Mouse (Mus musculus) intestine, embryonic 16.5 days (tissue): ENCODE results near the gene Trpm1. TPM values are rescaled to one million over a fixed set of nuclear protein-coding genes. Genes with fewer than 3 reads are reported as not detected.

ENCODE experiments used
- ATAC-seq: fragments of 200-750 bp; cut with Nextera tagmentation; 2 replicates; pipeline ENCODE4 v1.8.0; 2017; ENCODE audit warnings: moderate TSS enrichment, moderate library complexity
- H3K27ac ChIP-seq: fragments of 300-500 bp; sonication (generic); 2 replicates; pipeline ENCODE4 v1.5.1; 2014; ENCODE audit warnings: mild to moderate bottlenecking, low read length
- H3K27me3 ChIP-seq: fragments of 300-500 bp; sonication (generic); replicated peaks from 2 replicates; pipeline ENCODE4 v1.6.1; 2014; ENCODE audit warnings: low read length, control low read depth, mixed read lengths; ENCODE audit not compliant: control insufficient read depth, insufficient read depth
- H3K36me3 ChIP-seq: fragments of 300-500 bp; sonication (generic); 2 replicates; pipeline ENCODE4 v1.6.1; 2014; ENCODE audit warnings: low read length, control low read depth; ENCODE audit not compliant: control insufficient read depth, insufficient read depth
- H3K4me1 ChIP-seq: fragments of 300-500 bp; sonication (generic); 2 replicates; pipeline ENCODE4 v1.6.1; 2014; ENCODE audit warnings: low read length, control low read depth, mixed read lengths; ENCODE audit not compliant: control insufficient read depth, insufficient read depth
- H3K4me2 ChIP-seq: fragments of 300-500 bp; sonication (generic); 2 replicates; pipeline ENCODE4 v1.6.1; 2014; ENCODE audit warnings: low read depth, low read length, control low read depth
- H3K4me3 ChIP-seq: fragments of 300-500 bp; sonication (generic); 2 replicates; pipeline ENCODE4 v1.5.1; 2014; ENCODE audit warnings: mild to moderate bottlenecking, low read length
- H3K9ac ChIP-seq: fragments of 300-500 bp; sonication (generic); 2 replicates; pipeline ENCODE4 v1.6.1; 2014; ENCODE audit warnings: low read depth, low read length
- H3K9me3 ChIP-seq: fragments of 300-500 bp; sonication (generic); 2 replicates; pipeline ENCODE4 v1.6.1; 2016; ENCODE audit warnings: low read length, control low read depth; ENCODE audit not compliant: control insufficient read depth
- WGBS: fragments of 180-500 bp; shearing (Covaris S2); extraction: QIAGEN DNeasy Blood & Tissue Kit; methylation state at CpG from one replicate; pipeline ENCODE4 v1.1.7; 2014; 5-methylcytosine and 5-hydroxymethylcytosine counted together
- polyA plus RNA-seq: library from polyadenylated mRNA; unstranded; fragments of >200 nt; fragmentation: Nextera tagmentation; extraction: Ambion mirVana; gene quantifications from 2 replicates; pipeline ENCODE4 v1.2.1, GENCODE M21; 2015

Gene Trpm1
- polyA plus RNA-seq, 1 experiment from 2014 or later: not detected

DNA sequence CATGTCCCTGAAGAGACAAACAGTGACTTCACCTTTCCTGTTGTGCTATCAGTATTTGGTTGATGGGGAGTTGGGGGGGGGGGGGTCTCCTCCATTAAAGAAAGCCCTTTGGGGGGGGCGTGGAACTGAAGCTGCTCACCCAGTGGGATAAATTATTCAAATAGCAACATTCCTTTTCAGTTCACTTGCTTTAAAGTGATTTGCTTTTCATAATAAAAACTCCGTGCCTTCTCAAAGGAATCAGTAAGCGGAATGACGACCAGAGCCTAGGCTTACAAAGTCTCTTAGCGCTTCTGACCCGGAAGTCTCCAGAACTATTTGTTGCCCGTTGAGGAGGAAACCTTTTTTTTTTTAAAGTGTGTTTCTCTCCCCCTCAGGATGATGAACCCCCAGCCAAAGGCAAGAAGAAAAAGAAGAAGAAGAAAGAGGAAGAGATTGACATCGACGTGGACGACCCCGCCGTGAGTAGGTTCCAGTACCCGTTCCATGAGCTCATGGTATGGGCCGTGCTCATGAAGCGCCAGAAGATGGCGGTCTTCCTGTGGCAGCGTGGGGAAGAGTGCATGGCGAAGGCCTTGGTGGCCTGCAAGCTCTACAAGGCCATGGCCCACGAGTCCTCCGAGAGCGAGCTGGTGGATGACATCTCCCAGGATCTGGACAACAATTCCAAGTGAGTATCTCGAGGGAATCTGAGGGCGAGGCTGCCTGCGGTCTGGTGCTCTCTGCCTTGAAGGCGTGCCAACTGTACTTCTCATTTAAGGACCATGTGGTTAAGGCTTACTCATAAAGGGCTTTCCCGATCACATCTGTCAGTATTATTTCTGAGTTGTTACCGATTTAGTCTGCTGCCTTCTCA, 72.9 kb downstream of the Trpm1 start:
- H3K9ac ChIP-seq: no peak overlapping the region
- H3K36me3 ChIP-seq: no peaks in the 10 kb centered on the region
- no peak overlapping the region for H3K4me3 ChIP-seq
- ATAC-seq: no peak
- no peaks in the 10 kb centered on the region for H3K9me3 ChIP-seq
- WGBS: 86% methylated on average over 27 of the region's 27 CpGs
- H3K4me2 ChIP-seq: no peak overlapping the region
- H3K4me1 ChIP-seq: no peaks in the 10 kb centered on the region
- H3K27me3 ChIP-seq: no peaks in the 10 kb centered on the region
- no peak overlapping the region for H3K27ac ChIP-seq

DNA sequence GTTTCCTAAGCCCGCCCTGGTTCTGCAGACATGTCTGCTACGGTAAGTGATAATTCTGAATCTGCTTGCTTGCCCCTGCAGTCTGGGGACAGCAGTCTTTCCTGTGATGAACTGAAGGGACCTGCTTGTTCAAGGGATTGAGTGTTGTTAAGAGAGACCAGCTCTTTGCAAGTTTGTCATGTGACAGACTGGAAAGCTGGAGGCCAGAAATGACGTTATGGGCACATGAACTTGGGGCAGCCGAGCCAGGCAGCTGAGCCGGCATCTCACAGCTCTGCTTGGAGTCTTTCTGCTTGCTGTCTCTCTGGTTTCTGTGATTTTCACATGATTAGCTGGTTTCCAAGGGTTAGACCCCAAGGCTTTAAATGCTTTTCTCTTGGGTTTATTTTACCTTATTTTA, 74.0 kb downstream of the Trpm1 start:
- 82% methylated on average over 5 of the region's 5 CpGs for WGBS
- Histone ChIP-seq H3K4me1 (no peaks in the 10 kb centered on the region), H3K4me3 (no peak overlapping the region), H3K27me3 (no peaks in the 10 kb centered on the region), H3K9ac (no peak overlapping the region), H3K9me3 (no peaks in the 10 kb centered on the region), H3K4me2 (no peak overlapping the region), H3K27ac (no peak overlapping the region), H3K36me3 (no peaks in the 10 kb centered on the region)
- no peak for ATAC-seq

DNA sequence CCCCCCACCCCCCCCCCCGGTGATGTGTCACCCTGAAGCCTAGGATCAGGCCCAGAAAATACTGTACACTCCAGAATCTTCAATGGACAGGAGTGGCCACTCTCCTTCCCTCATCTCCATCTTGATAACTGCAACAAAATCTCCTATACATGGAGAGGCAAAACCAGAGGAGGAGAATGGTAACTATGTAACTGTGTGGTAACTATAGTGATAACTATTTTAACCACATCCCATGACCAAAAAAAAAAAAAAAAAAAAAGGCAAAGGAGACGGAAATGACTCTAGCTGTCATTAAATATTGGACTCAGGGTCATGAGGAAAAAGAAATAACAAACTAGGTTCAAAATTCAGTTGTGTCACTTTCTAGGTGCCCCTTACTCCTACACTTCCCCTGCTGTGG, 74.7 kb downstream of the Trpm1 start:
- ATAC-seq: no peak
- WGBS: 92% methylated on average over 2 of the region's 2 CpGs
- H3K9me3 ChIP-seq: no peaks in the 10 kb centered on the region
- H3K4me2 ChIP-seq: no peak overlapping the region
- H3K4me3 ChIP-seq: no peak overlapping the region
- no peak overlapping the region for H3K27ac ChIP-seq
- no peaks in the 10 kb centered on the region for H3K36me3 ChIP-seq
- H3K27me3 ChIP-seq: no peaks in the 10 kb centered on the region
- no peak overlapping the region for H3K9ac ChIP-seq
- no peaks in the 10 kb centered on the region for H3K4me1 ChIP-seq

DNA sequence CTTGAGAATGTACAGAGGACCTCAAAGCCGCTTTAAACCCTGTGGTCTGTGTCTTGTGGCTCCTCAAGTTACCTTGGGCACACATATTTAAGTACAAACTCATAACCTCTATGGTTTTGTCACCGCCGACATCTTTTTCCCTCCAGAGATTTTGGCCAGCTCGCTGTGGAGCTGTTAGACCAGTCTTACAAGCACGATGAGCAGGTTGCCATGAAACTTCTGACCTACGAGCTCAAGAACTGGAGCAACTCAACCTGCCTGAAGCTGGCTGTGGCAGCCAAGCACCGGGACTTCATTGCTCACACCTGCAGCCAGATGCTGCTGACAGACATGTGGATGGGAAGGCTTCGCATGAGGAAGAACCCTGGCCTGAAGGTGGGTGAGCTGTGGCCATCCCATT, 76.3 kb downstream of the Trpm1 start:
- no peak overlapping the region for H3K27ac ChIP-seq
- no peaks in the 10 kb centered on the region for H3K36me3 ChIP-seq
- ATAC-seq: no peak
- no peak overlapping the region for H3K4me3 ChIP-seq
- H3K9me3 ChIP-seq: no peaks in the 10 kb centered on the region
- H3K4me2 ChIP-seq: no peak overlapping the region
- no peaks in the 10 kb centered on the region for H3K4me1 ChIP-seq
- H3K27me3 ChIP-seq: no peaks in the 10 kb centered on the region
- WGBS: 83% methylated on average over 8 of the region's 8 CpGs
- no peak overlapping the region for H3K9ac ChIP-seq

DNA sequence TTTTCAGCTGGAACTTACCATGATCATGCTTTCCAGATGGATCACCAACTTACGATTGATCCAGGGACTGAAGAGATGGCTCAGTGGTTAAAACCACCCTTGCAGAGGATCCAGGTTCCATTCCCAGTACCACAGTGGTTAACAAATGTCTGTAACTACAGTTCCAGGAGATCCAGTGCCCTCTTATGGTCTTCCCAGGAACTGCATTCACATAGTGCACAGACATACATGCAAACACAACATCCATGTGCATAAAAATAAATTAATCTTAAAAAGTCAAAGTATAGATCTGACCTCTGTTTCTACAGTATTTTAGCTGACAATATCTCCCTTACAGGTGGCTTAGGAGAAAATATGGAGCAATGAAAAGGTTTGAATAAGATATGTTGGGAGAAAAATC, 77.4 kb downstream of the Trpm1 start:
- no peak overlapping the region for H3K27ac ChIP-seq
- no peak overlapping the region for H3K4me3 ChIP-seq
- ATAC-seq: no peak
- H3K27me3 ChIP-seq: no peaks in the 10 kb centered on the region
- no peaks in the 10 kb centered on the region for H3K36me3 ChIP-seq
- no peak overlapping the region for H3K9ac ChIP-seq
- no peaks in the 10 kb centered on the region for H3K4me1 ChIP-seq
- H3K9me3 ChIP-seq: no peaks in the 10 kb centered on the region
- H3K4me2 ChIP-seq: no peak overlapping the region
- WGBS: 89% methylated on average over 1 of the region's 1 CpGs

DNA sequence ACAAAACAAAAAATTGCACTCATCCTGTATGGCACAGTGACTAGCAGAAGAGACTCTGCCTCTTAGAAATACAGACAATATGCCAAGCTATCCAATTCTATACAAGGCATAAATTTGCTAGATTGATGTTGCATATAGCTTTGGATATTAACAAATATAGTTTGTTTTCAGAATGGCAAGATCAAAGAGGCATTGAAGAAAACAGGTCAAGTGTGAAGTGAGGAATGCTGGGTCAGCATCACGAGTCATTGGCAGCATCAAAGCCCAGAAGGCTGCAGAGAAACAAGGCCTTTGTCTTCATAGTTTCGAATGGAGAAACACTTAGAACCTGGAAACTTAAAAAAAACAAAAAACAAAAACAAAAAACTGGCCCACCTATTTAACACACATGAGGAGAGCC, 78.4 kb downstream of the Trpm1 start:
- WGBS: 66% methylated on average over 2 of the region's 2 CpGs

DNA sequence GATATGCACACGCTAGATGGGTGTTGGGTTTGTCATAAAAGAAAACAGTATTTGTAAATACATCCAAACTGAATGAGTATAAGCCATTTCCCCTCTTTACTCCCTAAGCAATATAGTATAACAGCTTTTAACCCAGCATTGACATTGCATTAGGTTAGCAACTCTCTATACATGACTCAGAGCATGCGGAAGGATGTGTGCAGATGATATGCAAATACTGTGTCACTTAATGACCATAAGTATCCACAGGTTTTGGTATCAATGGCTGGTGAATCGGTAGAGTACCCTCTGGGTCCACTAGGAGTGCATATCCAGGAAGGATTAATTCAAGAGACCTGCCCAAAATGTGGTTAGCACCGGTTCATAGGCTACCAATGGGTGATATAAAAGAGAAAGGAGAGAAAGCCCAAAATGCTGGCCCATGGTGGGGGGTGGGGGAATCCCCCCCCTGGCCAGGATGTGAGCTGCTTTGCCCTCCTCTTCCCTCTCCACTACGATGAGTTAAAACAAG, 80.7 kb downstream of the Trpm1 start:
- Histone ChIP-seq H3K9ac (no peak overlapping the region), H3K4me1 (no peaks in the 10 kb centered on the region), H3K27ac (no peak overlapping the region), H3K36me3 (no peaks in the 10 kb centered on the region), H3K4me3 (no peak overlapping the region), H3K4me2 (no peak overlapping the region), H3K9me3 (no peaks in the 10 kb centered on the region), H3K27me3 (no peaks in the 10 kb centered on the region)
- 91% methylated on average over 5 of the region's 5 CpGs for WGBS
- ATAC-seq: no peak

More for the DNA sequence above, 78.4 kb downstream of the Trpm1 start:
- H3K4me3 ChIP-seq: no peak overlapping the region
- H3K27me3 ChIP-seq: no peaks in the 10 kb centered on the region
- H3K27ac ChIP-seq: no peak overlapping the region
- H3K36me3 ChIP-seq: no peaks in the 10 kb centered on the region
- H3K9me3 ChIP-seq: no peaks in the 10 kb centered on the region
- H3K9ac ChIP-seq: no peak overlapping the region
- no peak overlapping the region for H3K4me2 ChIP-seq
- ATAC-seq: no peak
- no peaks in the 10 kb centered on the region for H3K4me1 ChIP-seq

DNA sequence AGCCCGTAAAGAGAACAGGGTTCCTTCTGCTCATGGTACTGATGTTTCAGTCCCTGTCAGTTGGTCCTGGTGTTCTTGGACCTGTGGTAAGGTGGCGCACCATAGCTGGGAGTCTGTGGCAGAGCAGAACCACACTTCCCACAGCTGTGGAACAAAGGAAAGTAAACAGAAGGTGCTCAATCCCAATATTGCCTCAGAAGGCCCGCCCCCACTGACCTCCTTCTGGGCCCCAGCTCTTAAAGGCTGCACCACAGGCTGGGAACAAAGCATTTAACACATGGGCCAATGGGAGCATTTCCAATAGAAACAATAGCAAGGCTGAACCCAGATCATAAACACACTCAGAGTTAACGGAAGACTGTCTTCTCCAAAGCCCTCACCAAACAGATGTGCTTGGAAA, 82.9 kb downstream of the Trpm1 start:
- H3K36me3 ChIP-seq: no peaks in the 10 kb centered on the region
- H3K9ac ChIP-seq: no peak overlapping the region
- no peak overlapping the region for H3K4me2 ChIP-seq
- no peaks in the 10 kb centered on the region for H3K4me1 ChIP-seq
- ATAC-seq: no peak
- H3K9me3 ChIP-seq: no peaks in the 10 kb centered on the region
- H3K27me3 ChIP-seq: no peaks in the 10 kb centered on the region
- H3K27ac ChIP-seq: no peak overlapping the region
- no peak overlapping the region for H3K4me3 ChIP-seq
- WGBS: 70% methylated on average over 4 of the region's 4 CpGs

DNA sequence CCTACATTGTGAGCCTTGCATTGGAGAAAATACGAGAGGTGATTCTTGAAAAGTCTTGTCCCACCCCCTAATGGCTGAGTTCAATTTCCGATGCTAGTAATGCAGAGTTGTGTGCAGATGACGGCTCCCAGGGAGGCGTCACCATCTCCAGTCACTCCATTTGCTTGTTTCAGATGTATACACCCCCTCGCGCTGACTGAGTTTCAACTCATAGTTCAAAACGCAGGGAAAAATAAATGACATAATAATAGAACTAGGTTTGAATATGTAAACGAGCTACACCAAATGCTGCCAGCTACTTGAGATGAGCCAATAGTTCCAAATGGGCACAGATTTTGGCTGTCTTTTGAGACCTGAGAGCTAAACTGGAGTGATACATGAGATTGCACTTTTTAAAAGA, 84.1 kb downstream of the Trpm1 start:
- Histone ChIP-seq H3K9ac (no peak overlapping the region), H3K36me3 (no peaks in the 10 kb centered on the region), H3K4me3 (no peak overlapping the region), H3K9me3 (no peaks in the 10 kb centered on the region), H3K4me2 (no peak overlapping the region), H3K27ac (no peak overlapping the region), H3K4me1 (no peaks in the 10 kb centered on the region), H3K27me3 (no peaks in the 10 kb centered on the region)
- 92% methylated on average over 8 of the region's 8 CpGs for WGBS
- no peak for ATAC-seq
